Mouse (Mus musculus): ENCODE measurements at regions not wholly inside any gene's neighbourhood (a gene's known extent, or its start where the extent isn't known, plus 50 kb on each side); places are given as distances from the start of the nearest gene placed in this dataset.
A peak's percentile ranks its signal among the peaks of the same experiment; 100 is the strongest.

DNA sequence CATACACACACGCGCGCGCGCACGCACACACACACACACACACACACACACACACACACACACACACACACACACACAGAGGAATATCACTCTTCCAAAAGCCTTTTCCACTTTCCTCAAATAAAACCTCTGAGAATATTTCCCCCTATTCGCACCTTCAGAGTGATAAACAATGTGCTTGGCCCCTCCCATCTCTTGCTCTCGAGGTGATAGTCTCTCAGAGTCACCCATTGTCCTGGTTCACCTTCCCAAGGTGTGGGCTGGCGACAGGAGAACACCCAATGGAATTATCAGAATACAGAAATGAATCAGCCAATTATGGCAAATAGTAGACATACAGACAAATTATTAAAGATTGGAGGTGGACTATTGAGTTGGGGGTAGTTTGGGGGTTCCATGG, 1151.3 kb downstream of the Mrps31 start:
- peak overlapping the region; percentile 97 for H3K27ac ChIP-seq (ENCODE audit: insufficient read depth, low read depth, low read length, poor library complexity, severe bottlenecking)
- H3K9ac ChIP-seq (ENCODE audit: insufficient read depth, low read depth, low read length, poor library complexity, severe bottlenecking): no peak overlapping the region
- H3K4me3 ChIP-seq (ENCODE audit: insufficient read depth in 1 of 2, low read depth in 1 of 2, low read length in 2 of 2, poor library complexity in 1 of 2, severe bottlenecking in 1 of 2): no peak overlapping the region
- no peaks in the 10 kb centered on the region; the same call in 1 of the 2 replicates for H3K9me3 ChIP-seq (ENCODE audit: control insufficient read depth, insufficient read depth, low read depth, low read length)
- TF ChIP-seq CHD2 (IDR thresholded peaks at IDR 0.05; ENCODE audit: low read depth, low read length) (no peak), HCFC1 (IDR thresholded peaks at IDR 0.05; ENCODE audit: borderline replicate concordance, insufficient read depth, low read length) (no peak), ZC3H11A (IDR thresholded peaks at IDR 0.05; ENCODE audit: borderline replicate concordance, low read depth, low read length) (no peak), MAFK (IDR thresholded peaks at IDR 0.05; ENCODE audit: insufficient read depth, low read depth, low read length) (no peak), ZNF384 (IDR thresholded peaks at IDR 0.05; ENCODE audit: low read depth, low read length) (no peak)
- peak; percentile 69 for DNase-seq (ENCODE audit: low read depth, low spot score)
- H3K4me1 ChIP-seq (ENCODE audit: control insufficient read depth in 2 of 2, insufficient read depth in 2 of 2, low read length in 2 of 2, poor library complexity in 1 of 2): peaks cover 2 to 4% of the 10 kb centered on the region in 2 experiments; a peak in 2 of 4 replicates
- H3K36me3 ChIP-seq (ENCODE audit: control insufficient read depth, insufficient read depth, low read length, poor library complexity, severe bottlenecking): peaks cover 2% of the 10 kb centered on the region; the same call in 1 of the 2 replicates
- in situ Hi-C loops (cut with MboI; ENCODE audit: low sequenced_read_pairs in 2 of 2, unreplicated experiment in 2 of 2): no loop called here

DNA sequence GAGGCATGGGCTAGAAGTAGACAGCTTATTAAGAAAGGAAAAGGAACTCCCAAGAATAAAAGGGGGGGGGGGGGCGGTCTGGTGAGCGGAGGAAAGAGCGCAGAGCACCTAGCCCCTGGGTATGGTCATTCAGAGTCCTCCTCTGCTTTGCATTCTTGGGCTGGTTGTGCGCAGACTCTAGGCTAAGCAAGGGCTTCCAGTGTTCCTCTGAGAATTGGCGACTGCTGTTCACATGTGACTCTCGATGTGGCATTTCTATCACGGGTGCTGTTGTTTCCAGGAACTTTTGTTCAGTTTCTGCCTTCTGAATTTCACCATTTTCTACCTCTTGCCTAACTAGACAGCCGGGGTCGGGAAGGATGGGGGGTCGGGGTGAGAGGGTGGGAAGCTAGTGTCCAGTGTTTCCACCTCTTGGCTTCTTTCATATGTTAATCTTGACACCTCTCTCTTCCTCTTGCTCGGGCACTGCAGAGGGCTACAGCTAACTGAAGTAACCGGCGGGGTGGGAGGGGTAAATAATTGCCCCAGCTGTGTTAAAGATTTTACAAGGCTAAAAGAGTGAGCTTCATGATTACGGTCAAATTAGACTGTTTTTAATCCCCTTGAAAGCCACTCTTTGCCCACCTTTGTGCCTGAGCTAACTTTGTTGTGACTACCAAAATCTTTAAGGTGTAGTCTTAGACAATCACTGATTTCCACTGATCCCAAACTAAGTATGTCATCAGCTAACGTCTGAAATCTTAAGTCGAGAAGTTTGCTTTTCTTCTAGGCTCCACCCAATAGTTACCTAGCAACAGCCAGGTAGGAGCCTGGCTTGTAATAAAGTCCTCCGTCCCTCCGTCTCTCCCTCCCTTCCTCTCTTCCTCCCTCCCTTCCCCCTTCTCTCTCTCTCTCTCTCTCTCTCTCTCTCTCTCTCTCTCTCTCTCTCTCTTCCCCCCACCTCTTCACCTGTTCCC, 1152.2 kb downstream of the Mrps31 start:
- peak; percentile 35 for DNase-seq (ENCODE audit: low read depth, low spot score)
- Histone ChIP-seq H3K36me3 (ENCODE audit: control insufficient read depth, insufficient read depth, low read length, poor library complexity, severe bottlenecking) (peaks cover 2% of the 10 kb centered on the region; the same call in 1 of the 2 replicates), H3K4me3 (ENCODE audit: insufficient read depth in 1 of 2, low read depth in 1 of 2, low read length in 2 of 2, poor library complexity in 1 of 2, severe bottlenecking in 1 of 2) (no peak overlapping the region), H3K9ac (ENCODE audit: insufficient read depth, low read depth, low read length, poor library complexity, severe bottlenecking) (no peak overlapping the region), H3K4me1 (ENCODE audit: control insufficient read depth in 2 of 2, insufficient read depth in 2 of 2, low read length in 2 of 2, poor library complexity in 1 of 2) (peaks cover 4 to 6% of the 10 kb centered on the region in 2 experiments; a peak in 2 of 4 replicates), H3K27ac (ENCODE audit: insufficient read depth, low read depth, low read length, poor library complexity, severe bottlenecking) (peak overlapping the region; percentile 97), H3K9me3 (ENCODE audit: control insufficient read depth, insufficient read depth, low read depth, low read length) (no peaks in the 10 kb centered on the region; the same call in 1 of the 2 replicates)
- TF ChIP-seq ZC3H11A (IDR thresholded peaks at IDR 0.05; ENCODE audit: borderline replicate concordance, low read depth, low read length) (no peak), CHD2 (IDR thresholded peaks at IDR 0.05; ENCODE audit: low read depth, low read length) (no peak), ZNF384 (IDR thresholded peaks at IDR 0.05; ENCODE audit: low read depth, low read length) (no peak), HCFC1 (IDR thresholded peaks at IDR 0.05; ENCODE audit: borderline replicate concordance, insufficient read depth, low read length) (no peak), MAFK (IDR thresholded peaks at IDR 0.05; ENCODE audit: insufficient read depth, low read depth, low read length) (no peak)
- in situ Hi-C loops (cut with MboI; ENCODE audit: low sequenced_read_pairs in 2 of 2, unreplicated experiment in 2 of 2): no loop called here

DNA sequence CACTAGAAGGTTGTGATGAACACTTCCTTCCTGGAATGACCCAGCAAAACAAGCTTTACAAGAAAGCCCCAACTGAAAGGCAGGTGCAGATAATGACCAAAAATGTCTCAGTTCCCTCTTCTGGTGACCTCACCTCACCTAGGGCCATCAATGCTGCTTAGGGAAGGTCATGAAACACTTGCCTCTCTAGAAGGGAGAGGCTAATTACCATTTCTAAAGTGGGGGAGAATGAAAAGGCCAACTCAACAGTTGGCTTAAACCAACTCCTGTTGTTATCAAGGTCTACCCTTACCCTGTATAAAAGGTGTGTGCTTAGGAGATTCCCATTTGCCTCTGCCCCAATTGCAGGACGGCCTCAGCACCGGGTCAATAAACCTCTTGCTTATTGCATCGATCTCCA, 1156.7 kb downstream of the Mrps31 start:
- in situ Hi-C loops (cut with MboI; ENCODE audit: low sequenced_read_pairs in 2 of 2, unreplicated experiment in 2 of 2): no loop called here
- H3K36me3 ChIP-seq (ENCODE audit: control insufficient read depth, insufficient read depth, low read length, poor library complexity, severe bottlenecking): no peaks in the 10 kb centered on the region
- no peak for TF ChIP-seq ZNF384 (IDR thresholded peaks at IDR 0.05; ENCODE audit: low read depth, low read length)
- no peak overlapping the region for H3K4me3 ChIP-seq (ENCODE audit: insufficient read depth in 1 of 2, low read depth in 1 of 2, low read length in 2 of 2, poor library complexity in 1 of 2, severe bottlenecking in 1 of 2)
- peak; percentile 34 for DNase-seq (ENCODE audit: low read depth, low spot score)
- H3K9ac ChIP-seq (ENCODE audit: insufficient read depth, low read depth, low read length, poor library complexity, severe bottlenecking): no peak overlapping the region
- H3K9me3 ChIP-seq (ENCODE audit: control insufficient read depth, insufficient read depth, low read depth, low read length): no peaks in the 10 kb centered on the region; the same call in 1 of the 2 replicates
- H3K27ac ChIP-seq (ENCODE audit: insufficient read depth, low read depth, low read length, poor library complexity, severe bottlenecking): no peak overlapping the region
- 0 out of 4 replicates have a peak, but pooled peaks cover 0 to 4% of the 10 kb centered on the region in 2 experiments for H3K4me1 ChIP-seq (ENCODE audit: control insufficient read depth in 2 of 2, insufficient read depth in 2 of 2, low read length in 2 of 2, poor library complexity in 1 of 2)

DNA sequence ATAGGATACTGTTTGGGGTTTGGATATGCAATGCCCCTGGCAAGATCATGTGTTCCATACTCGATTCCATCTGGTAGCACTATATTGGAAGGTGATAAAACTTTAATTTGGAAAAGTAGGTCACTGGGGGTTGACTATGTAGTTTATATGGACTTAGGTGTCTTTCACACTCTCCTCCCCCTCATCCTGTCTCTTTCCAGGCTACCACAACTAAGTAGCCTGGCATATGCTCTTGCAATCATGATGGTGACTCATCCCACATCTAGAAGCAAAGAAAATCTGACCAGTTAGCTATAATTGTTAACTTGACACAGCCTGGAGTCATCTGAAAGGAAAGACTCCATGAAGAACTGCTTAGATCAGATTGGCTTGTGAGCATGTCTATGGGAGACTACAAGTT, 1154.3 kb downstream of the Adam3 start:
- Histone ChIP-seq H3K4me3 (ENCODE audit: insufficient read depth in 1 of 2, low read depth in 1 of 2, low read length in 2 of 2, poor library complexity in 1 of 2, severe bottlenecking in 1 of 2) (no peak overlapping the region), H3K4me1 (ENCODE audit: control insufficient read depth in 2 of 2, insufficient read depth in 2 of 2, low read length in 2 of 2, poor library complexity in 1 of 2) (0 out of 4 replicates have a peak, but pooled peaks cover 0 to 4% of the 10 kb centered on the region in 2 experiments), H3K36me3 (ENCODE audit: control insufficient read depth, insufficient read depth, low read length, poor library complexity, severe bottlenecking) (no peaks in the 10 kb centered on the region), H3K27ac (ENCODE audit: insufficient read depth, low read depth, low read length, poor library complexity, severe bottlenecking) (no peak overlapping the region), H3K9ac (ENCODE audit: insufficient read depth, low read depth, low read length, poor library complexity, severe bottlenecking) (no peak overlapping the region), H3K9me3 (ENCODE audit: control insufficient read depth, insufficient read depth, low read depth, low read length) (no peaks in the 10 kb centered on the region)
- no peak for DNase-seq (ENCODE audit: low read depth, low spot score)
- TF ChIP-seq HCFC1 (IDR thresholded peaks at IDR 0.05; ENCODE audit: borderline replicate concordance, insufficient read depth, low read length) (no peak), CHD2 (IDR thresholded peaks at IDR 0.05; ENCODE audit: low read depth, low read length) (no peak), ZNF384 (IDR thresholded peaks at IDR 0.05; ENCODE audit: low read depth, low read length) (no peak), ZC3H11A (IDR thresholded peaks at IDR 0.05; ENCODE audit: borderline replicate concordance, low read depth, low read length) (no peak), MAFK (IDR thresholded peaks at IDR 0.05; ENCODE audit: insufficient read depth, low read depth, low read length) (no peak)
- in situ Hi-C loops (cut with MboI; ENCODE audit: low sequenced_read_pairs in 2 of 2, unreplicated experiment in 2 of 2): no loop called here
